33 mouse cellular contexts compared by ENCODE assay signal in the genomic region with DNA sequence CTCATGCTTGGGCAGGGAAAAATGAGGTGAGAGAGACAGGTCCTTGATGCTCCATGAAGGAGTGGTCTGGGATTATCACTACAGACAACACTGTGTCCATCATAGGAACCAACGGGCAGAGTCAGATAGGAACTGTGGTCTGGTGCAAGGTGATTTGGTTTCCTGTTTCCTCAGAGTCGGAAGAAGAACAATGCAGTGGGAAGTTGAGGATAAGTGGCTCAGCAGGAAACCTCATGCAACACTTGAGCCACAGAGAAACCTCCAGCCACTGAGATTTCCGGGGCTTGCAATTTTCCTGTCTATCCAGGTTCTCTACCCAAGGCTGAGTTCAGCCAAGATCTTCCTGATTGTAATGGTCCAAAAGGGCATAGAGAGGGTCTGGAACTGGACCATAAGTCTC. TPM values are rescaled to one million over a fixed set of nuclear protein-coding genes. Genes with fewer than 3 reads are reported as not detected.
DNase-seq lines count a peak whose midpoint lies in the region; ATAC-seq lines count a peak whose summit lies in the region.
"Had no signal": no experiment of that assay in that cellular context is flagged by ENCODE, and none has a peak within 500 bp of the region (broad histone marks: within the 10 kb centered on the region; RNA-seq: fewer than 3 reads in every experiment).

No protein-coding gene starts in this region.

- intact Hi-C loops in heart, postnatal 25 days (cut with DNase I) = no loop called here
- intact Hi-C loops in left cerebral cortex, postnatal 14 days (cut with DNase I) = no loop called here

- no peak overlapping the region for H3K27ac ChIP-seq in neural tube, embryonic 15.5 days (replicated peaks)
- H3K27ac ChIP-seq: forebrain, embryonic 10.5 days; forebrain, embryonic 13.5 days; hindbrain, embryonic 10.5 days; hindbrain, embryonic 13.5 days; intestine, embryonic 15.5 days had no signal

- WGBS in neural tube, embryonic 15.5 days = 75% methylated on average over 3 of the region's 3 CpGs

- no peak overlapping the region for H3K9ac ChIP-seq in neural tube, embryonic 15.5 days (replicated peaks)
- H3K9ac ChIP-seq: forebrain, embryonic 13.5 days; forebrain, postnatal 0 days; hindbrain, embryonic 13.5 days; intestine, embryonic 15.5 days had no signal

- no peaks in the 10 kb centered on the region for H3K36me3 ChIP-seq in neural tube, embryonic 15.5 days
- H3K36me3 ChIP-seq: forebrain, embryonic 10.5 days; hindbrain, embryonic 10.5 days; hindbrain, embryonic 13.5 days; intestine, embryonic 15.5 days had no signal

- H3K4me3 ChIP-seq in neural tube, embryonic 15.5 days (replicated peaks) = no peak overlapping the region
- H3K4me3 ChIP-seq: forebrain, embryonic 10.5 days; forebrain, embryonic 13.5 days; hindbrain, embryonic 10.5 days; hindbrain, embryonic 13.5 days; intestine, embryonic 15.5 days had no signal

- no peaks in the 10 kb centered on the region for H3K27me3 ChIP-seq in neural tube, embryonic 15.5 days (replicated peaks)
- H3K27me3 ChIP-seq: forebrain, embryonic 13.5 days; hindbrain, embryonic 13.5 days; intestine, embryonic 15.5 days had no signal

- no peak overlapping the region for H3K4me2 ChIP-seq in neural tube, embryonic 15.5 days
- H3K4me2 ChIP-seq: forebrain, embryonic 13.5 days; heart, embryonic 11.5 days; hindbrain, embryonic 13.5 days; intestine, embryonic 15.5 days had no signal

- H3K9me3 ChIP-seq in neural tube, embryonic 15.5 days (replicated peaks) = no peaks in the 10 kb centered on the region
- H3K9me3 ChIP-seq: forebrain, embryonic 10.5 days; forebrain, embryonic 13.5 days; hindbrain, embryonic 10.5 days; hindbrain, embryonic 13.5 days; intestine, embryonic 15.5 days had no signal

- DNase-seq in heart, adult 11 months = peak; percentile 55
- no peak for DNase-seq in heart, postnatal 25 days (ENCODE audit: low spot score)
- peak; percentile 63 for DNase-seq in R1 (ENCODE audit: low read depth, low spot score)
- DNase-seq in left cerebral cortex, postnatal 14 days (ENCODE audit: low spot score in 2 of 2) = no peak
- DNase-seq in urinary bladder, postnatal 10 days (ENCODE audit: low spot score) = no peak
- DNase-seq: adrenal gland, postnatal 10 days; adrenal gland, postnatal 36 days; B cell, adult 2 months; cerebellum, adult 11-12 months; cerebellum, adult 8-10 months; cerebellum, postnatal 10 days; cerebellum, postnatal 36 days; forebrain, postnatal 0 days; gastrocnemius, postnatal 25 days; heart, postnatal 36 days had no signal

- peak; percentile 45 for ATAC-seq in common myeloid progenitor, adult 5-6 weeks (replicated peaks; ENCODE audit: low read depth, poor library complexity, severe bottlenecking)
- ATAC-seq in megakaryocyte progenitor cell, adult 5-6 weeks (replicated peaks; ENCODE audit: poor library complexity) = peak; percentile 87
- ATAC-seq in neural tube, embryonic 15.5 days (ENCODE audit: low FRiP score) = no peak
- ATAC-seq: forebrain, embryonic 13.5 days; forebrain, postnatal 0 days; hindbrain, embryonic 16.5 days; intestine, embryonic 15.5 days had no signal

- H3K4me1 ChIP-seq in neural tube, embryonic 15.5 days = no peaks in the 10 kb centered on the region
- H3K4me1 ChIP-seq: forebrain, embryonic 10.5 days; forebrain, embryonic 13.5 days; hindbrain, embryonic 10.5 days; hindbrain, embryonic 13.5 days; intestine, embryonic 15.5 days had no signal

RNA-seq across cellular contexts. Expression of gene S100a8, which starts 9.9 kb away (rescaled TPM):
- 1 to 10 TPM in 1 of 2 experiments, under 1 TPM in 1; 0.61 to 1.6 TPM for total RNA-seq in heart, postnatal 25 days (2021)
- total RNA-seq in common myeloid progenitor, adult 5-6 weeks (2017) = 430 and 433 TPM in 2 replicates
- total RNA-seq in megakaryocyte progenitor cell, adult 5-6 weeks (2015) = 2,361 and 4,241 TPM in 2 replicates
- total RNA-seq in megakaryocyte progenitor cell, adult 5-6 weeks (2017) = 1,918 and 3,820 TPM in 2 replicates
- not detected for total RNA-seq in left cerebral cortex, postnatal 14 days (2021)
- 9.2 and 16.0 TPM in 2 replicates for polyA plus RNA-seq in neural tube, embryonic 15.5 days (2015; fragmentation: Nextera tagmentation; extraction: Ambion mirVana)
- total RNA-seq: adrenal gland, adult 18-20 months; CH12.LX; gastrocnemius, postnatal 25 days; MEL had no signal
- polyA plus RNA-seq: hindbrain, embryonic 10.5 days had no signal

RNA-seq across cellular contexts. Expression of gene S100a9, which starts 16.9 kb away (rescaled TPM):
- 1 to 10 TPM; 1.3 to 1.5 TPM for total RNA-seq in heart, postnatal 25 days (2021)
- total RNA-seq in common myeloid progenitor, adult 5-6 weeks (2017) = 306 and 341 TPM in 2 replicates
- 2,769 and 4,892 TPM in 2 replicates for total RNA-seq in megakaryocyte progenitor cell, adult 5-6 weeks (2015)
- total RNA-seq in megakaryocyte progenitor cell, adult 5-6 weeks (2017) = 952 and 2,018 TPM in 2 replicates
- total RNA-seq in left cerebral cortex, postnatal 14 days (2021) = 1 to 10 TPM in 1 of 2 experiments, not detected in 1; 2.5 TPM
- polyA plus RNA-seq in neural tube, embryonic 15.5 days (2015; fragmentation: Nextera tagmentation; extraction: Ambion mirVana) = 6.2 and 12.6 TPM in 2 replicates
- total RNA-seq: adrenal gland, adult 18-20 months; CH12.LX; gastrocnemius, adult 8-10 months; MEL had no signal
- polyA plus RNA-seq: forebrain, embryonic 10.5 days; hindbrain, embryonic 10.5 days had no signal

RNA-seq across cellular contexts. Expression of gene S100a7a, which starts 24.8 kb away (rescaled TPM):
- under 1 TPM; 0.28 to 0.60 TPM for total RNA-seq in heart, postnatal 25 days (2021)
- not detected in 2 replicates for total RNA-seq in common myeloid progenitor, adult 5-6 weeks (2017)
- total RNA-seq in megakaryocyte progenitor cell, adult 5-6 weeks (2015) = not detected in 2 replicates
- total RNA-seq in megakaryocyte progenitor cell, adult 5-6 weeks (2017) = not detected in 2 replicates
- 1 to 10 TPM; 1.0 to 1.5 TPM for total RNA-seq in left cerebral cortex, postnatal 14 days (2021)
- not detected in 2 replicates for polyA plus RNA-seq in neural tube, embryonic 15.5 days (2015; fragmentation: Nextera tagmentation; extraction: Ambion mirVana)
- total RNA-seq: CH12.LX; gastrocnemius, adult 8-10 months; MEL had no signal
- polyA plus RNA-seq: embryonic facial prominence, embryonic 11.5 days; forebrain, embryonic 10.5 days; forebrain, postnatal 0 days; heart, embryonic 11.5 days; heart, embryonic 14.5 days; heart, postnatal 0 days; hindbrain, embryonic 10.5 days; hindbrain, embryonic 13.5 days had no signal

RNA-seq across cellular contexts. Expression of gene Pglyrp4, which starts 48.0 kb away (rescaled TPM):
- not detected for total RNA-seq in heart, postnatal 25 days (2021)
- total RNA-seq in common myeloid progenitor, adult 5-6 weeks (2017) = not detected in 2 replicates
- total RNA-seq in megakaryocyte progenitor cell, adult 5-6 weeks (2015) = not detected in 2 replicates
- total RNA-seq in megakaryocyte progenitor cell, adult 5-6 weeks (2017) = 0.17 TPM in 1 of 2 replicates, not detected in the other
- not detected for total RNA-seq in left cerebral cortex, postnatal 14 days (2021)
- polyA plus RNA-seq in neural tube, embryonic 15.5 days (2015; fragmentation: Nextera tagmentation; extraction: Ambion mirVana) = not detected in 2 replicates
- total RNA-seq: adrenal gland, adult 18-20 months; adrenal gland, postnatal 10 days; adrenal gland, postnatal 36 days; CH12.LX; forebrain, postnatal 0 days; gastrocnemius, adult 8-10 months; gastrocnemius, postnatal 25 days; heart, adult 8-10 months; heart, postnatal 36 days; MEL had no signal
- polyA plus RNA-seq: embryonic facial prominence, embryonic 11.5 days; forebrain, embryonic 10.5 days; forebrain, embryonic 13.5 days; forebrain, postnatal 0 days; heart, embryonic 11.5 days; heart, embryonic 14.5 days; heart, postnatal 0 days; hindbrain, embryonic 10.5 days; hindbrain, embryonic 13.5 days; hindbrain, embryonic 16.5 days; intestine, embryonic 15.5 days had no signal

Comparison
In these comparisons a context has a peak if more than half of its experiments do, and no peak if none do; other contexts are left out.
1. DNase-seq: peak in heart, adult 11 months (single experiment) and R1 (single experiment); none in heart, postnatal 25 days (single experiment), left cerebral cortex, postnatal 14 days (0 of 2) and urinary bladder, postnatal 10 days (single experiment).
2. RNA of gene S100a8, which starts 9.9 kb away (total RNA-seq): 1,918 to 4,241 TPM in megakaryocyte progenitor cell, adult 5-6 weeks and 430 to 433 TPM in common myeloid progenitor, adult 5-6 weeks; 0.61 to 1.6 TPM in heart, postnatal 25 days and not detected in left cerebral cortex, postnatal 14 days; every median in the first group is over 100 times any median in the second.
3. RNA of gene S100a9, which starts 16.9 kb away (total RNA-seq): 952 to 4,892 TPM in megakaryocyte progenitor cell, adult 5-6 weeks and 306 to 341 TPM in common myeloid progenitor, adult 5-6 weeks; 2.5 TPM in left cerebral cortex, postnatal 14 days and 1.3 to 1.5 TPM in heart, postnatal 25 days; every median in the first group is over 10 times any median in the second.